Mouse (Mus musculus): ENCODE measurements at regions not wholly inside any gene's neighbourhood (a gene's known extent, or its start where the extent isn't known, plus 50 kb on each side); places are given as distances from the start of the nearest gene placed in this dataset.

GRCm38 (mm10) chr1:90357391-90357790 is 153.6 kb downstream of the Ackr3 start:
- TF ChIP-seq CTCF (IDR thresholded peaks at IDR 0.05; ENCODE audit: insufficient read depth, low read length) (no peak), POLR2A (IDR thresholded peaks at IDR 0.05; ENCODE audit: borderline replicate concordance, extremely low read depth, low read depth, low read length) (no peak)

Data from lung, adult 2 months (tissue).